Mouse (Mus musculus) heart, postnatal 36 days (tissue): ENCODE measurements around the gene Pcnx2. TPM values are rescaled to one million over a fixed set of nuclear protein-coding genes. Genes with fewer than 3 reads are reported as not detected.

Experiments
- DNase-seq, 2 experiments: peaks; one replicate each; pipeline ENCODE4 v3.0.0; 2021 to 2022
- intact Hi-C: fragments of 180-260 bp; cut with DNase I; formaldehyde crosslinking; loops from one replicate; pipeline ENCODE4 v1.15.1; 2025
- total RNA-seq, 2 experiments: library from RNA; stranded (reverse); gene quantifications; 2 replicates each; pipeline ENCODE4 v1.2.3; 2021

The Pcnx2 gene
- total RNA-seq, 2 experiments from 2014 or later: 0.46 to 0.89 TPM

- DNase-seq: no peak
- intact Hi-C loops: no loop called here
These were observed 56.0 kb downstream of the Pcnx2 start for GRCm38 (mm10) chr8:125842158-125842557.

- intact Hi-C loops: no loop called here
- no peak for DNase-seq
These were observed 73.4 kb downstream of the Pcnx2 start for GRCm38 (mm10) chr8:125824688-125825087.

- intact Hi-C loops: no loop called here
These were observed 74.4 kb downstream of the Pcnx2 start for GRCm38 (mm10) chr8:125823719-125824118.

GRCm38 (mm10) chr8:125822065-125822464, 76.1 kb downstream of the Pcnx2 start:
- intact Hi-C loops: no loop called here
- no peak for DNase-seq

More at GRCm38 (mm10) chr8:125823719-125824118, 74.4 kb downstream of the Pcnx2 start:
- DNase-seq: no peak

GRCm38 (mm10) chr8:125819797-125820196, 78.3 kb downstream of the Pcnx2 start:
- intact Hi-C loops: no loop called here
- no peak for DNase-seq

GRCm38 (mm10) chr8:125818796-125819195, 79.3 kb downstream of the Pcnx2 start:
- intact Hi-C loops: no loop called here
- no peak for DNase-seq

GRCm38 (mm10) chr8:125816742-125817141, 81.4 kb downstream of the Pcnx2 start:
- no peak for DNase-seq
- intact Hi-C loops: no loop called here

- intact Hi-C loops: no loop called here
- no peak for DNase-seq
These were observed 89.3 kb downstream of the Pcnx2 start for GRCm38 (mm10) chr8:125808826-125809225.

- intact Hi-C loops: no loop called here
- DNase-seq: no peak
These were observed 90.2 kb downstream of the Pcnx2 start for GRCm38 (mm10) chr8:125807905-125808310.

- intact Hi-C loops: no loop called here
- DNase-seq: no peak
These were observed 91.7 kb downstream of the Pcnx2 start for GRCm38 (mm10) chr8:125806459-125806858.

- no peak for DNase-seq
- intact Hi-C loops: no loop called here
These were observed 101.1 kb downstream of the Pcnx2 start for GRCm38 (mm10) chr8:125796970-125797369.

GRCm38 (mm10) chr8:125795341-125795740, 102.8 kb downstream of the Pcnx2 start:
- intact Hi-C loops: no loop called here
- DNase-seq: no peak

GRCm38 (mm10) chr8:125792816-125793455, 105.2 kb downstream of the Pcnx2 start:
- DNase-seq: no peak
- intact Hi-C loops: no loop called here

GRCm38 (mm10) chr8:125786886-125787285, 111.2 kb downstream of the Pcnx2 start:
- no peak for DNase-seq
- intact Hi-C loops: no loop called here

- intact Hi-C loops: no loop called here
- DNase-seq: no peak
These were observed 116.0 kb downstream of the Pcnx2 start for GRCm38 (mm10) chr8:125782161-125782560.

GRCm38 (mm10) chr8:125779656-125780055, 118.5 kb downstream of the Pcnx2 start:
- DNase-seq: no peak
- intact Hi-C loops: no loop called here

GRCm38 (mm10) chr8:125778919-125779318, 119.2 kb downstream of the Pcnx2 start:
- intact Hi-C loops: no loop called here
- no peak for DNase-seq

- DNase-seq: no peak
- intact Hi-C loops: no loop called here
These were observed 120.5 kb downstream of the Pcnx2 start for GRCm38 (mm10) chr8:125777478-125778164.

- intact Hi-C loops: no loop called here
- no peak for DNase-seq
These were observed 121.3 kb downstream of the Pcnx2 start for GRCm38 (mm10) chr8:125776800-125777199.

- DNase-seq: no peak
- intact Hi-C loops: no loop called here
These were observed 121.8 kb downstream of the Pcnx2 start for GRCm38 (mm10) chr8:125776314-125776713.

GRCm38 (mm10) chr8:125775031-125775430, 123.1 kb downstream of the Pcnx2 start:
- DNase-seq: no peak
- intact Hi-C loops: no loop called here

- intact Hi-C loops: no loop called here
These were observed 124.8 kb downstream of the Pcnx2 start for GRCm38 (mm10) chr8:125773281-125773803.

More at GRCm38 (mm10) chr8:125773281-125773803, 124.8 kb downstream of the Pcnx2 start:
- no peak for DNase-seq
